Mouse (Mus musculus): ENCODE data around the gene Vps45. TPM values are rescaled to one million over a fixed set of nuclear protein-coding genes. Genes with fewer than 3 reads are reported as not detected.
"Not testable (repeated sequence)": the region's sequence is repeated elsewhere in the genome, so short reads cannot be mapped to it uniquely, and the experiment has no call there.

The Vps45 gene
- polyA plus RNA-seq, 1 experiment from 2014 or later: 24.7 TPM

DNA sequence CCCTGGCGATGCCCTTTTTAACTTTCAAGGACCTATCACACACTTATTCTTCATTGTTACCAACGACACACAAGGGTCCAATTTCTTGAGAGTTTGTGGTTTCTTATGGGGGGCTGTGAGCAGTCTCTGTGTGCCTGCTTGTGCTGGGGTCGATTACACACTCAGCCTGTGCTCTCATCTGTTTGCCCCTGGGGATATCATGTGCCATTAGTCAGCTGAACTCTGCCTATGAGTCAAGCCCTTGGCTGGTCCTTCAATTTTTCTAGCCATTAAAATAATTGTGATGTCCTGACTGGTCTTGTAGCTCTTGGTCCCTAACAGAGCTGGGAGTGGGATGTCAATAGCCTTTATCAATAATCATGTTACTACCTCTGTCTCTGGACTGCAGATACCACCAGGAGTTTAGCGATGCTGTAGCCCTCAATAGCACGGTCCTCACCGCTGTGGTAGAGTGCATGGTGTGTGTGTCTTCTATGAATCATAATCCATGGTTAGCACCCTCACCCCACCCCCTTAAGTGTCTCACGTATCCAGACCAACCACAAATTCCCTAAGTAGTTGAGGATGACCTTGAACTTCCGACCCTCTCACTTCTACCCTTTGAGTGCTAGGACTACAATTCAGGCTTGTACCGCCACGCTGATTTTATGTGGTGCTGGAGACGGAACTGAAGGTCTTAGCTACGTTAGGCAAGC lies 77.8 kb downstream of the Vps45 start:
- H3K27me3 ChIP-seq (ENCODE audit: control insufficient read depth, insufficient read depth, low read length): no peaks in the 10 kb centered on the region
- no peak for ATAC-seq (ENCODE audit: low FRiP score)
- 82% methylated on average over 12 of the region's 12 CpGs for WGBS

DNA sequence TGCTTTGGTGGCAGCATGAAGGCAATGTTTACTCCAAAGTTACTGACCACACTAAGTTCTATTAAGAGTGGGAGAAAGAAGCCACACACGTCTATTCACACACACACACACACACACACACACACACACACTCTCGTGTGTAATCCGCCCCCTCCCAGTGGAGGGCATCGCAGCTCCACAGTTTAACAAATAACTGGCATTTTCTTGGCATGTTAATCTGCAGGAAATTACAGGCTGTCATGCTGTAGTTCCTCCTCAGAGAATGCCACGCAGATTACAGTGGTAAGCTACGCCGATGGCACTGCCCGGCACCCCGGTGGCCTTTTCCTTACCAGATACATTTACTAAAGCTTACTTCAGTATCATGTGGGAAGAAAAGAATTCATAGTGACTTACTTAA lies 80.0 kb downstream of the Vps45 start:
- WGBS: 87% methylated on average over 9 of the region's 9 CpGs
- H3K36me3 ChIP-seq (ENCODE audit: control insufficient read depth, insufficient read depth, low read length): no peaks in the 10 kb centered on the region
- no peak overlapping the region for H3K4me2 ChIP-seq
- no peak overlapping the region for H3K4me3 ChIP-seq (ENCODE audit: low read depth, low read length)
- DNase-seq (ENCODE audit: low spot score, missing footprints) (no peak), ATAC-seq (ENCODE audit: low FRiP score) (no peak)
- 0 out of 2 replicates have a peak, but pooled peaks cover 2% of the 10 kb centered on the region for H3K27me3 ChIP-seq (ENCODE audit: control insufficient read depth, insufficient read depth, low read length)
- no peak overlapping the region for H3K9ac ChIP-seq (ENCODE audit: low read length)
- peaks cover 4% of the 10 kb centered on the region for H3K4me1 ChIP-seq (ENCODE audit: control insufficient read depth, insufficient read depth, low read length)
- H3K27ac ChIP-seq (ENCODE audit: low read depth, low read length): no peak overlapping the region
- no peaks in the 10 kb centered on the region for H3K9me3 ChIP-seq (ENCODE audit: control insufficient read depth, low read length)

More for the DNA sequence above, 77.8 kb downstream of the Vps45 start:
- no peaks in the 10 kb centered on the region; the same call in 1 of the 2 replicates for H3K9me3 ChIP-seq (ENCODE audit: control insufficient read depth, low read length)
- no peak overlapping the region for H3K9ac ChIP-seq (ENCODE audit: low read length)
- H3K4me3 ChIP-seq (ENCODE audit: low read depth, low read length): no peak overlapping the region
- H3K36me3 ChIP-seq (ENCODE audit: control insufficient read depth, insufficient read depth, low read length): no peaks in the 10 kb centered on the region
- no peak for DNase-seq (ENCODE audit: low spot score, missing footprints)
- H3K27ac ChIP-seq (ENCODE audit: low read depth, low read length): no peak overlapping the region
- no peak overlapping the region for H3K4me2 ChIP-seq
- peaks cover 6% of the 10 kb centered on the region for H3K4me1 ChIP-seq (ENCODE audit: control insufficient read depth, insufficient read depth, low read length)

GRCm38 (mm10) chr3:95977587-95977986 lies 80.7 kb downstream of the Vps45 start:
- not testable (repeated sequence) for DNase-seq (ENCODE audit: low spot score, missing footprints); H3K27ac ChIP-seq (ENCODE audit: low read depth, low read length); H3K4me2 ChIP-seq; ATAC-seq (ENCODE audit: low FRiP score); H3K36me3 ChIP-seq (ENCODE audit: control insufficient read depth, insufficient read depth, low read length); H3K4me1 ChIP-seq (ENCODE audit: control insufficient read depth, insufficient read depth, low read length); H3K9ac ChIP-seq (ENCODE audit: low read length); H3K4me3 ChIP-seq (ENCODE audit: low read depth, low read length); H3K27me3 ChIP-seq (ENCODE audit: control insufficient read depth, insufficient read depth, low read length); H3K9me3 ChIP-seq (ENCODE audit: control insufficient read depth, low read length)
- 96% methylated on average over 7 of the region's 7 CpGs for WGBS

DNA sequence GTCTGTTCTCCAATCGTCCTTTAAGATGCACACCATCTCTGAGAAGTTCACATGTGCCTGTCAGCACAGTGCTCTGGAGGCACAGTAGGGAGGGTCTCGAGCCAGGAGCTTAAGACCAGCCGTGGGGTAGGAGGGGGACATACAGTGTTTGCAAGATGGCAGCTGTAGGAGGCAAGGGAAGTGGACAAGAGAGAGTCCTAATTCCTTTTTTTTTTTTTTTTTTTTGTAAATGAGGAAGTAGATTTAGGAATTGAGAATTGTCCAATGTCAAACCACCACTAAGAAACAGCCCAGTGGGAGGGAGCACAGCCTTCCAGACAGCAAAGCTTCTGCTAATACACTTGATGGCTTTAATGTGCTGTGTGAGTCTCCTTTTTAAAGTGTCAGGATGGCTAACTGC lies 81.2 kb downstream of the Vps45 start:
- peak; percentile 75 for DNase-seq (ENCODE audit: low spot score, missing footprints)
- H3K4me3 ChIP-seq (ENCODE audit: low read depth, low read length): no peak overlapping the region
- no peak for ATAC-seq (ENCODE audit: low FRiP score)

GRCm38 (mm10) chr3:95972873-95973634 lies 85.2 kb downstream of the Vps45 start:
- Histone ChIP-seq H3K36me3 (ENCODE audit: control insufficient read depth, insufficient read depth, low read length) (no peaks in the 10 kb centered on the region), H3K4me3 (ENCODE audit: low read depth, low read length) (peak overlapping the region; percentile 2), H3K9me3 (ENCODE audit: control insufficient read depth, low read length) (no peaks in the 10 kb centered on the region), H3K9ac (ENCODE audit: low read length) (peak overlapping the region; percentile 21; the same call in 1 of the 2 replicates), H3K4me1 (ENCODE audit: control insufficient read depth, insufficient read depth, low read length) (peaks cover 7% of the 10 kb centered on the region), H3K27me3 (ENCODE audit: control insufficient read depth, insufficient read depth, low read length) (0 out of 2 replicates have a peak, but pooled peaks cover 2% of the 10 kb centered on the region), H3K4me2 (peak overlapping the region; percentile 42), H3K27ac (ENCODE audit: low read depth, low read length) (peak overlapping the region; percentile 61)
- 2% methylated on average over 34 of the region's 34 CpGs for WGBS
- ATAC-seq (ENCODE audit: low FRiP score) (peak; percentile 93), DNase-seq (ENCODE audit: low spot score, missing footprints) (peak; percentile 96)

More for the DNA sequence above, 81.2 kb downstream of the Vps45 start:
- 64% methylated on average over 3 of the region's 3 CpGs for WGBS
- no peaks in the 10 kb centered on the region for H3K36me3 ChIP-seq (ENCODE audit: control insufficient read depth, insufficient read depth, low read length)
- no peak overlapping the region for H3K4me2 ChIP-seq
- H3K27ac ChIP-seq (ENCODE audit: low read depth, low read length): no peak overlapping the region
- 0 out of 2 replicates have a peak, but pooled peaks cover 2% of the 10 kb centered on the region for H3K27me3 ChIP-seq (ENCODE audit: control insufficient read depth, insufficient read depth, low read length)
- no peaks in the 10 kb centered on the region for H3K9me3 ChIP-seq (ENCODE audit: control insufficient read depth, low read length)
- no peak overlapping the region for H3K9ac ChIP-seq (ENCODE audit: low read length)
- H3K4me1 ChIP-seq (ENCODE audit: control insufficient read depth, insufficient read depth, low read length): peaks cover 7% of the 10 kb centered on the region

DNA sequence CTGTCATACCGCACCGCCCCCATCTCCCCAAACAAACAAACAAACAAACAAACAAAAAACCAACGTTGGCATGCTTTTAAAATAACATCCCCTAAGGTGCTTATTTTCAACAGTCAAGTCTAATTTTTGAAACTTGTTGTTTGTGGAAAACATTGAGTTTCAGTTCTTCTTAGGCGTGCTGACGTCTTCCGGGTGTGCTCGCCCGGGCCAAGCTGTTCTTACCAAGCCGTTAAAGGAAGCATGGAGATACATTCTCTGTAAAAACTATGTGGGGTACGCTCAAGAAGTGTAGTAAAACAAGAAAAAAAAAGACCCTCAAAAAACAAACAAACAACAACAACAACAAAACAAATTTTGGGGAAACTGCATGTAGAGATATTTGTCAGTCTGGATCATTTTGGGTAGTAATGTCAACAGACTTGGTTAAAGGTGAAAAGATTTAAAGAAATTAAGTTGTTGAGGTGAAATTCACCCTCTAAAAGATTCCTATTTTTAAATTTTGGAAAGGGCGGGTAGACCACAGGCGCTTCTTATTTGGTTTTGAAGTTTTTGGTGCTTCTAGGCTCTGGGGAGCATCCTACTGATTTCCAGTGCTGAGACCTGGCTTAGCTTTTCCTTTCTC lies 85.9 kb downstream of the Vps45 start:
- DNase-seq (ENCODE audit: low spot score, missing footprints) (no peak), ATAC-seq (ENCODE audit: low FRiP score) (no peak)
- Histone ChIP-seq H3K4me2 (peak overlapping the region; percentile 42), H3K36me3 (ENCODE audit: control insufficient read depth, insufficient read depth, low read length) (no peaks in the 10 kb centered on the region), H3K4me1 (ENCODE audit: control insufficient read depth, insufficient read depth, low read length) (peaks cover 7% of the 10 kb centered on the region), H3K27me3 (ENCODE audit: control insufficient read depth, insufficient read depth, low read length) (0 out of 2 replicates have a peak, but pooled peaks cover 2% of the 10 kb centered on the region), H3K4me3 (ENCODE audit: low read depth, low read length) (peak overlapping the region; percentile 2; the same call in 1 of the 2 replicates), H3K9me3 (ENCODE audit: control insufficient read depth, low read length) (no peaks in the 10 kb centered on the region), H3K27ac (ENCODE audit: low read depth, low read length) (peak overlapping the region; percentile 61), H3K9ac (ENCODE audit: low read length) (peak overlapping the region; percentile 21; the same call in 1 of the 2 replicates)
- WGBS: 78% methylated on average over 12 of the region's 12 CpGs

DNA sequence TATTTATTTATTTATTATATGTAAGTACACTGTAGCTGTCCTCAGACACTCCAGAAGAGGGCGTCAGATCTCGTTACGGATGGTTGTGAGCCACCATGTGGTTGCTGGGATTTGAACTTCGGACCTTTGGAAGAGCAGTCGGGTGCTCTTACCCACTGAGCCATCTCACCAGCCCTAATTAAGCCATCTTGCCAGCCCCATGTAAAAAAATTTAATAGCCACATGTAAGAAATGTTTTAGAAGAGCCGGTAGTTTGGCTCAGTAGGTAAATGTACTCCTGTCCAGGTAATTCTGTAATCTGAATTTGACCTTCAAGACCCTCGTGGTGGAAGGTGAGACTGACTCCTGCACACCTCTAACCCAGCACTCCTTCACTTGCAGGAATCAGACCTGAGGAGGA lies 87.6 kb downstream of the Vps45 start:
- not testable (repeated sequence) for H3K4me1 ChIP-seq (ENCODE audit: control insufficient read depth, insufficient read depth, low read length); H3K27me3 ChIP-seq (ENCODE audit: control insufficient read depth, insufficient read depth, low read length); H3K4me3 ChIP-seq (ENCODE audit: low read depth, low read length); H3K4me2 ChIP-seq; H3K36me3 ChIP-seq (ENCODE audit: control insufficient read depth, insufficient read depth, low read length); H3K9me3 ChIP-seq (ENCODE audit: control insufficient read depth, low read length); DNase-seq (ENCODE audit: low spot score, missing footprints); H3K27ac ChIP-seq (ENCODE audit: low read depth, low read length); H3K9ac ChIP-seq (ENCODE audit: low read length); ATAC-seq (ENCODE audit: low FRiP score)
- 75% methylated on average over 4 of the region's 7 CpGs for WGBS

- H3K36me3 ChIP-seq (ENCODE audit: control insufficient read depth, insufficient read depth, low read length): no peaks in the 10 kb centered on the region
- no peak for DNase-seq (ENCODE audit: low spot score, missing footprints)
- H3K9ac ChIP-seq (ENCODE audit: low read length): no peak overlapping the region
- H3K4me1 ChIP-seq (ENCODE audit: control insufficient read depth, insufficient read depth, low read length): peaks cover 7% of the 10 kb centered on the region
- H3K4me2 ChIP-seq: no peak overlapping the region
- H3K27me3 ChIP-seq (ENCODE audit: control insufficient read depth, insufficient read depth, low read length): 0 out of 2 replicates have a peak, but pooled peaks cover 2% of the 10 kb centered on the region
- H3K4me3 ChIP-seq (ENCODE audit: low read depth, low read length): no peak overlapping the region
- H3K27ac ChIP-seq (ENCODE audit: low read depth, low read length): no peak overlapping the region
- ATAC-seq (ENCODE audit: low FRiP score): no peak
- WGBS: 90% methylated on average over 1 of the region's 1 CpGs
- H3K9me3 ChIP-seq (ENCODE audit: control insufficient read depth, low read length): no peaks in the 10 kb centered on the region
Observed at GRCm38 (mm10) chr3:95969277-95969676, 89.0 kb downstream of the Vps45 start.

All from midbrain, embryonic 11.5 days (tissue).